Mouse (Mus musculus): ENCODE measurements at regions not wholly inside any gene's neighbourhood (a gene's known extent, or its start where the extent isn't known, plus 50 kb on each side); places are given as distances from the start of the nearest gene placed in this dataset.
"Not testable (repeated sequence)": the region's sequence is repeated elsewhere in the genome, so short reads cannot be mapped to it uniquely, and the experiment has no call there.

DNA sequence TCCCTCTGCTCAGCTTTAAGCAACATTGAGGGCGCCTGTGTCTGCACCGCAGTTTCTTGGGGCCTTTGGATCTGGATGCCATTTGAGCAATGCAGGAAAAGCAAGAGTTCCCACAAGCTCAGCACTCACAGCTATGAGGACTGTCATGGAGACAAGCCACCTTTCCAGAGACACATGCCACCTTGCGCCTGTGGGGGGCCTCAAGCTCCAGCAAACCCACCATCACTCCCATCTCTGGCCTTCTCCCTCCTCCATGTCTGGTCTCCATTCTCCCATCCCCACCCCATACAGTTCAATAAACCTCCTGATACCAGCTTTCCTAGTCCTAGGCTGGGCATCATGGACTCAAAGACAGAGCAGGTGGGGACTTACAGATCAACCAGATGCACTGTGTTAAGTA, 97.8 kb downstream of the Wdr11 start:
- DNase-seq (ENCODE audit: low spot score) = no peak

DNA sequence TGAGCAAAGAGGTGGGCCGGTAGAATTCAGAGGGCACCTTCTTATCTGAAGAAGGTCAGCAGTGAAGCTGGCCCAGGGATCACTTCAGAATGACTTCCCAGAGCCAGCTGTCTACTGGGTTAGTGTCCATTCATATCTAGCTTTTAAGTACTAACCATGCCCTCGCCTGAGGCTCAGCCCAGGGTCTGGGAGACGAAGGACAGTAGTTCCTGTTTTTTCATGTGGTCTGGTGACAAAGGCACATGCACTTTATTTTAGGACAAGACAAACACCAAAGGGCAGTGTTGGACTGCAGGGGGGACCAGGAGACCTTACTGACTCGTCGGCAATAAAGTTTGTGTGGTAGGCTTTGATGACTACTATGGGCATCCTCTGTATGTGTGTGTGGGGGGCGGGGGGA, 99.2 kb downstream of the Wdr11 start:
- no peak for DNase-seq (ENCODE audit: low spot score)

DNA sequence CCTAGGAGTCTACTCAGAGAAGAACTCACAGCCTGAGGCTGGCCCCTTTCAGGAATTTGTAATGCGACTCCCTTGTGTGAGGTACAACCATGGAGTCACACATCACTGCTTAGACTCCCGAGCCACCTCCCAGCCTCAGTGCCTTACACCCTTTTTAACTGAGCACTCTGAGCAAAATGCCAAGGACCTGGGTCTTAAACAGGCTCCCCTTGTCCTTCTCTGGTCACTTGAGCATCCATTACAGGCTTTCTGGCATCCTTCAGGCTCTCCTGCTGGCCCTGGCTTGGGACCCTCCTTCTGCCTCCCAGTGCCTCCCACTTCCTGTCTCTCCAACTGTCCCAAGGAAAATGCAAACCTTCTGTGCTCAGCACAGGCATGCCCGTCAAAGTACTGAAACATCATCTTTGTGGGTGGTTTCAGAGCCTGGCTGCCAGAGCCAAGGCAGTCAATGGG, 100.0 kb downstream of the Wdr11 start:
- DNase-seq (ENCODE audit: low spot score) = no peak

DNA sequence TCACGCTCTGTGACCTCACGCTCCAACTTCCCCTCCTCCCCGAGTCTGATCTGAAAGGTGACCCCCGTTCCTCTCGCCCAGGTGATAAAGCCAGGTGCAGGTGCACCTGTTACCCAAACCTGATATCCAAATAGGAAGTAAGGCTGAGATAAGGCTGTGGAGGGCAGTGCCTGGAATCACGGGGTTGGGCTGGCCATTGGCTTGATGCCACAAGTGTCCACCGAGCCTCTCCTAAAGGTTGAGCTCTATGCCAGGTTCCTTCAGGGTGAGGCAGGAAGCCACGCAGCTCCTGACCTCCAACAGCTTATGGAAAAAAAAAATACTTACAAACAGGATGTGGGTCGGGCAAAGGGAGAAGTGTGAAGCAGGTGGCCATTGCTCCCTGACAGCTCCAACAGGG, 102.0 kb downstream of the Wdr11 start:
- DNase-seq (ENCODE audit: low spot score) = no peak

DNA sequence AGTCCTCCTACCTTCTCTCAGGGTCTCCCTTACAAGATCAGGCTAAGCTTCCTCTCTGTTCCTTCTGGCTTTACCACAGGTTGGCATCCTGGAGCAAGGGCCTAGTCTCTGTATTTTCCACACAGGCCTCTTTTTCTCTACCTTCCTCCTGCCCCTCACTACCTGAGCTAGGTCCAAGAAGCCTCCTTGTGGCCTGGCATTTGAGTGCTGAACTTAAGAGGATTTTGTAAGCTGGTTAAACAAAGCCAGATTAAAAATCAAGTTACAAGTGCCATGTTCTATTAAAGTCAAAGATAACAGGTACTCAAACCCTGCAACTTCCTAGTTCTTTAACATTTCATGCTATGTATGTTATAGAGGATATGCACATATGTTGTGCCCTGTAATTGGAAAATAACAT, 102.5 kb downstream of the Wdr11 start:
- DNase-seq (ENCODE audit: low spot score) = no peak

DNA sequence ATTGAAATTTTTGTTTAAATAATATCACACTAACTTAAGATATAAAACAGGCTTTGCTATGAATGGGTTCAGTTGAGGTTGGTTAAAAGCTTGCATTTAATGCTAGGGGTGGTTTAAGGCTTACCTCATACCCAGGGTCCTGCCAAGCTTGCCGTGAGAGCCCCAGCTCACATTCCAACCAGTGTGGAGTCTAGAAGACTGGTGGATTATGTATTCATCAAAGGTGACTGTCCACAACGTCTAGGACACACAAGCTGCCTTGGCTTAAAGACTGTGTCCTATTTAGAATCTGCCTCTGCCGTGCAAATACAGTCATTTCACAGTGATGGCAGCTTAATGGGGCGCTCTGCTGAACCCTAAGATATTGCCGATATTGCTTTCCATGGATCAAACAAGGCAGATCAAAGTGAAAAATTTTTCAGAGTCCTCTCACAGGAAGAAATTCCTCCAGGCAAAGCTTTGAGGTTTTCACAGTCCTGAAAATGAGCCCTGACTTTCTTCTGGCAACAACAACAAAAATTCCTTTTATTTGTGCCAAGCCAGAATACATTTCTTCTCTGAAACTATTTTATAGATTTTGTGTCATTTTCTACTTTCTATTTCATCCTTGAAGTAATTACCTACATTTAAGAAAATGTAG, 108.4 kb downstream of the Wdr11 start:
- no peak for DNase-seq (ENCODE audit: low spot score)

DNA sequence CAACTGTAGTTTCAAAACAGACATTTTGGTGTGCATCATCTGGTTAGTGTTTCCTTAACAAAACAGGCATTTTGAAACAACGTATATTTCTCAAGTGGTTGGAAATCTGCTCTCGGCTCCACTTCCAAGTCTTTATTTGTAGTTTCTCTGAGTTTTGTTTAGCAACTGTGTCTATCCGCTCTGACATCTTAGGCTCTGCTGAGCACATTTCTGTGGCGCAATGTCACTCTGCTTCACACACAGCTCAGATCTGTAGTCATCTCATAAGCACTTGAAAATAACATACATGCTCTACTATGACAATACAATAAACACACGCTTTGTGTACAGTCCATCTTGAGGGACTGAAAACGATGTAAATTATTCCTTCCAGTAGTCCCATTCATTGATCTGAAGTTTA, 135.9 kb downstream of the Wdr11 start:
- DNase-seq (ENCODE audit: low spot score) = no peak

DNA sequence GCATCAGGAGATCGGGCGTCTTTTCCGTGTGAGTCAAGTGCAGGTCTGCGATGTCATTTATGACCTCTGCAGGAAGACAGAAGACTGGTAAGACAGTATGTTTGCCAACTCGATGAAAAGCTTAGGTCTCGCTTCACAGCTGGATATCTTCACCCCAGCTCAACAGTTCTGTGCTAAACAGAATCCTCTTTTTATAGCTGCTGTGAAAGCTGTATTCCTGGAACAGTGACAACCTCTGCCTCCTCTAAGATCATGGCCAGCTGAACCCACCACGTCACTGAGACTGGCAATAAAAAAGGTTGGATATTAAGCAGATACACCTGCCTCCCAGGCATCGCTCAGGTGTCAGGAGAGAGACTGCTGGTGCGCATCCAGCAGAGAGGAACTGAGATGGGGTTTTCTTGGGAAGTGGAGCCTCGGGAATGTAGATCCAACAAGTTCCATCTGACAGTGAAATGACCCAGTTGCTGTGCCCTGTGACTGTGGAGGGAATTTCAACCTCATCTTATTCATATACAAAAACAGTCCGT, 138.1 kb downstream of the Wdr11 start:
- no peak for DNase-seq (ENCODE audit: low spot score)

DNA sequence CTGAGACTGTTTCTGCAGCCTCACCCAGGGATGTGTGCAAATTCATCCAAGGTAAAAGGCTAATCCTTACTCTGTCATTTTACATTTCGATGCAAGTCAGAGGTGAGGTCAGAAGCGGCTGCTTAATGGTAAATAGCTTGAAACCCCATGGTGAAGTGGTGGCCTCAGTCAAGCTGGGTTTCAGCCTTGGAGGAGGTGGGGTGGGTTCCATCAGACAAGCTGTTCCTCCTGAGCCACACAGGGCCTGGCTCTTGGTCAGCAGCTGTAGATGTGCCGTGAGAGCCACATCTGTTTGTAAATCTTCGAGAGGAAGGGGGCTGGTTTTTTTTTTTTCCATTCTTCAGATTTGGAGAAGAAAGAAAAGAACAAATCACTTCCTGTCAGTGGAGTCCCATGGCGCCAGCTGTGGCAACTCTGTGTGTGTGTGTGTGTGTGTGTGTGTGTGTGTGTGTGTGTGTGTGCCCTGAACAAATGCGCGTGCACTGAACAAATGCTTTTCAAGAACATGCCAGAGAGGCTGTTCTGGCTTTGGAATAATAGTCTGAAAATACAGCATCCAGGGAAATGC, 139.2 kb downstream of the Wdr11 start:
- no peak for DNase-seq (ENCODE audit: low spot score)

DNA sequence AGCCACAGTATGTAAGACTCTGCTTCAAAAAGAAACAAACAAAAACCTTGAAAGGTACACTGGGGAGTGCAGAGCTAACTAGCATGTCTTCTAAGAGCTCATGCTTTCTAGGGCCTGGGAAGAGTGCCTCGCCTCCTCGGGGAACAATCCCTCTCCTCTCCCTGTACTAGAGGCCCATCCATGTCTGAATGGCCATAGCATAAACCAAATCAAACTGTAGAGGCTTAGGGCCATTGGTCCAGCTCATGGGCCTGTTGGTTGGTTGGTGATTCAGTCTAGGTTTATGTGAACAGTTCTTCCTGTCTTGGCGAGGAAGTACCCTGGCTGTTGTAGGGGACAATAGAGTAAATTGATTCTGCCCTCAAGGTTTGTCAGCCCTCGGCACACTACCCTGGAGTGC, 151.0 kb downstream of the Wdr11 start:
- DNase-seq (ENCODE audit: low spot score) = no peak

DNA sequence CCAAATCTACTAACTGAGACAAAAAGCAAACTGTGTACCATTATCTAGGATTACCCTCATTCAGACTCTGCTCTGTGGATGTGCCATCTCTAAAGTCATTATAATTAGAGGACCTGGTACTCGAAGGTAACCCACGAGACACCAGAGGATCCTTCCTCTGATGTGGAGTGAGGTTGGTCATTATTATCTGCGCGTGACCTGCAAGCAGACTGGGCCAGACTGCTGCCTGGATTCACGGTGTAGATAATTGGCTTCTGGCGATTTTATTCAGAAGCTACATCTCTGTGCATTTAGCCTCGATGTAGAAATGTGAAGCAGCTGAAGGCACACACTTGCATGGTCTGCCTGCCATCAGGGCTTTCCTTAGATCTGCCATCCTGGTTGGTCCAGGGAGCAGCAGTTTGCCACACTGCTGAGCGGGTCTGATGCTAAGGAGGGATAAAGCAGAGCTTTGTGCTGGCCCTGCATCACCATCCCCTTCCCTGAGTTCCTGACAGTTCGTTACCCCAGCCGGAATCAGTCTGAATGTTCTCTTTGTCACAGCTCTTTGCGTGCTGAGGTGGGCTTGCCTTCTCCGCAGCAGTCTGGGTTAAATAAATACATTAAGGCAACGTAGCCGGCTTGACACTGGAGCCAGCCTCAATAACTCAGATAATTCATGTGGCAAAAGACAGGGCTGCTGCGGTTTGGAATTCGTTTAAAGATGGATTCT, 152.4 kb downstream of the Wdr11 start:
- DNase-seq (ENCODE audit: low spot score) = no peak

DNA sequence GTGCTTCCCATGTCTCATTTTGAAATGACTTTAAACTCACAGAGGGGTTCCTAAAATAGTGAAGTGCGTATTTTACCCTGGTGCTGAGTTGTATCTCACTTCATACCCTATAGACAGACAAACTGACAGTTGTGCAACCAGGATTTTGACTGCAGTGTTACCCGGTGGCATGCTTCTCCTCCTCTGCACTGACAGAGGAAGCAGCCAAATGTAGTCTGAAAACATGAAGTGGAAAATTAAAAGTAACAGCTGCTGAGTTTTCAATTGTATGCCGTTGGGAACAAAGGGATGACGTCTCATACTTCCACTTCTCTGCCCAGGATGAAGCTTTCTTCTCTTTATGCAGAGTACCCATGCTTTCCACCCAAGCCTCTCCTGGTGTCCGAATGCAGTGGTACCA, 155.0 kb downstream of the Wdr11 start:
- no peak for DNase-seq (ENCODE audit: low spot score)

DNA sequence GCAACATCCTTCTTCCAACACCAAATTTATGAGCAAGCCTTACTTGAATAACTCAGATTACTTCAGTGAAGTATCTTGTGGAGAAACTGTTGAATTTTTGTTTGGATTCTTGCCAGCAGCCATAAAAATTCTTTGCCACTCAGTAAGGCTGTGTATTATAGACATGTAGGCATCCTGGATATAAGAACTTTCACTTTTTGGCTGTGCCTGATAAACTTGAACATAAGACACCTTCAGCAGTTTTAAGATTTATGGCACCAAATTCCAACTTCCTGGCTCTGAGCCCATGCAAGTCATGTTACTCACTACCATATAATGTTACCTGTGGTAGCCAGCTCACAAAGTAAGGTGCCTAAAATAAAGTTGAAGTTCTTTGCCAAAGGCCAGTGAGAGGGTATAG, 159.3 kb downstream of the Wdr11 start:
- DNase-seq (ENCODE audit: low spot score) = no peak

DNA sequence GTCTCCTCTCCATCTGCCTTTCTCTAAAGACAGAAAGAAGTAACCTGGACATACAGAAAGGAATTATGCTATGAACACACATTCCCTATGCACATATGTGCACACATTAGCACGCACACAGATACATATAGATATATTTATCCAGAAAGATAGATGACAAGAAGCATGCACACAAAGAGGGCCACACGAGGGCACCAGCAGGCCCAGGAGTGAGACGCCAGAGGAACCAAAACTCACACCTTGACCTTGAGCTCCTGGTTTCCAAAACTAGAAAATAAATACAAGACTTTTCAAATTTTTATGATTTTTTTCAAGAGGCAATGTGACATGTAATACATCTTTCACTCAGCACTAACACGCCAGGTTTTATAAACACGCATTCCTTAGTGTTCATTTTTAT, 163.1 kb downstream of the Wdr11 start:
- DNase-seq (ENCODE audit: low spot score) = no peak

DNA sequence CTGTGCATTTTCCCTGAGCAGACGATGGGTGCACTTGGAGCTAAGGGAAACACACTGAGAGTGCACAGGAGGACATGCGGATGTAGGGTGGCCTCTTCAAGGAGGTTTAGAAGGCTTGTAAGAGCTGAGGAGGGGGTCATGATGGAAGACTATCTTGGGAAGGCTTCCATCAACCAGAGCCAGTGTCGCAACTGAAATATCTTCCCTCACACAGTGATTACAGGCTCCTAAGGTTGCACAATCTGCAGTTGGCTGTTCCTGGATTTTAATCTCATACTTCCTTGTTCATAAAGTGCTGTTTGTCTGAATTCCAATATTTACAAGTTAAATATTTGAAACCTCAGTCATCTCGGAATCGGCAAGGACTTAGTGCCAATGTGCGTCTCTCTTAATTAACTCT, 164.5 kb downstream of the Wdr11 start:
- DNase-seq (ENCODE audit: low spot score) = no peak

DNA sequence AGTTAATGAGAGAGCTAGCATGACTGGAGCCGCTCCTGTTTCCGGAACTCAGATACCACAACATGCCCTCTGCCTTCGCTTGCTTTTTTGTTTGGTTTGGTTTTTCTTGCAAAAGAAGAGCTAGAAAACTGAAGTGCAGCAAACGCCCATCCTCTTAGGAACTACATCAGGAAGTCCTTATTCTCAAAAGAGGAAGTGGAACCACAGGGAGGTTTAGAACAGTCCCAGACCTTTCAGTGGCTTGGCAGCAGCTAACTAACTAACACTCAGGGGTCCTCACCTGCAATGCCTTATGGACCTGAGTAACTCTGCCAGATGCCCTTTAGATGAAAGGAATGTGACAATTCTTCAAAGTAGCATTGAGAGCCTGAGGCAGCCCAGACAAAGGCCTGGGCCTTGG, 168.2 kb downstream of the Wdr11 start:
- DNase-seq (ENCODE audit: low spot score) = no peak

DNA sequence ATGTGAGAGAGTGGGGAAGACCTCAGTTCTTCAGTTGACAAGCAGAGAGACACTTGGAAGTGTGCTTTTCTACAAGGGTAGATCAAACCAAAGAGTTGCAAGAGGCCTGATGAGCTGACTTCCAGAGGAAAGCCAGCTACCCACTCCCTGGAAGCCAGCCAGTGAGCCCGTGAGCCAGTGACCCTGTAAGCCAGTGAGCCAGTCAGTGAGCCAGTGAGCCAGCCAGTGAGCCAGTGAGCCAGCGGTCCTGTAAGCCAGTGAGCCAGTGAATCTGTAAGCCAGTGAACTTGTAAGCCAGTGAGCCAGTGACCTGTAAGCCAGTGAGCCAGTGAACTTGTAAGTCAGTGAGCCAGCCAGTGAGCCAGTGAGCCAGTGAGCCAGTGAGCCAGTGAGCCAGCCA, 168.7 kb downstream of the Wdr11 start:
- no peak for DNase-seq (ENCODE audit: low spot score)

DNA sequence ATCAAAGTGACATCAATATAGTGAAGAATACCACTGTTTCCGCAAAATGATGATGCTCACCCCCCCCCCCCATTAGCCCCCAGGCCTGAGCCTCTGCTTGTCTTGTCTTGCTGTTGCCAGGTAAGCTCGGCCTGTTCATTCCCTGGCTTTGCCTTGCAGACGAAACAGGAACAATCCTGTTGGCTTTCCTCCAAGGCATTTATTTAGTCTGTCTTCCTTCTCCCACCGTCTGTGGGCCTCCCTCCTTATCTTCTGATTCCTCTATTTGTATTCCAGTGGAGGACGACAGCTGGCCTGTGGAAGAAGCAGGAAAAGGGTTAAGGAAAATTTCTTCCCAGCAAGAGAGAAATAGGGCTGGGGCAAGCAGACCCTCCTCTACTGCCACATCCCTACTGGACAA, 172.1 kb downstream of the Wdr11 start:
- no peak for DNase-seq (ENCODE audit: low spot score)

DNA sequence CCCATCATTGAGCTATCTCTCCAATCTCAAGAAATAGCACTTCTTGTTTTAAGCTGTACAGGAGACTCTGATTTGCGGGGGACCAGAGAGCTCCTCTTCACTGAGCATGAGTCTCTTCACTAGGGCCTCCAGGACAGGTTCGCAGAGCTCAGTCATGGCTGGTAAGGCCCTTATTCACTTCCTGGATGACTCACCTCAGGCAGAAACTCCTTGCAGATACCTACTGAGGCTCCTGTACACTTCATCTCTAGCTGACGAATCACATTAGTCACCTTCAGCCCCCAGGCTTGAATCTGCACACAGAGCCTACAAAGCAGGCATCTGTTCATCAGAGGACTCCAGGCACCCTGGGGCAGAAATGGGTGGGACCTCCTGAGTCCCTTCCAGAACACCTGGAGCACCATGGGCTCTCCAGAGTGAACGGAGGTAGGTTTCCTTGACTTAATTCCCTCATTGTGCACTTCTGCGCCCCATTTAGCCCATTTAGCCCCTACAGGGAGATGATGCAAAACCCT, 172.8 kb downstream of the Wdr11 start:
- DNase-seq (ENCODE audit: low spot score) = no peak

DNA sequence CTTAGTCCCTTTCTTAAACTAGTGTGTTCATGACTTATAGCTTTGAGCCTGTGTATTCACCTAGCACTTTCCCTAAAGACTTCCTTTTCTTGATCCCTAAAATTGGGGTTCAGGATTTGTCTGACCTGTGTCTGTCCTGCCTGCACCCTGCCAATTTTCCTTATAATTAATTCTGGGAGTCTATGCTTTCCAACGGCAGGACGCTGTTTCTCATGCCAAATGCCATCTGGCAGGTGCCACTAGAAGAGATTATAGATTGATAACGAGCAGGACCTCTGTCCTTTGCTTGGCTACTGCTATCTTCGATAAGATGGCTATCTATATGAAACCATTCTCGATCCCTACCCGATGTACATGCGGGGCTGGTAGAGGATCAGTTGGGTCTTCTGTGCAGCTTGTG, 174.0 kb downstream of the Wdr11 start:
- no peak for DNase-seq (ENCODE audit: low spot score)

DNA sequence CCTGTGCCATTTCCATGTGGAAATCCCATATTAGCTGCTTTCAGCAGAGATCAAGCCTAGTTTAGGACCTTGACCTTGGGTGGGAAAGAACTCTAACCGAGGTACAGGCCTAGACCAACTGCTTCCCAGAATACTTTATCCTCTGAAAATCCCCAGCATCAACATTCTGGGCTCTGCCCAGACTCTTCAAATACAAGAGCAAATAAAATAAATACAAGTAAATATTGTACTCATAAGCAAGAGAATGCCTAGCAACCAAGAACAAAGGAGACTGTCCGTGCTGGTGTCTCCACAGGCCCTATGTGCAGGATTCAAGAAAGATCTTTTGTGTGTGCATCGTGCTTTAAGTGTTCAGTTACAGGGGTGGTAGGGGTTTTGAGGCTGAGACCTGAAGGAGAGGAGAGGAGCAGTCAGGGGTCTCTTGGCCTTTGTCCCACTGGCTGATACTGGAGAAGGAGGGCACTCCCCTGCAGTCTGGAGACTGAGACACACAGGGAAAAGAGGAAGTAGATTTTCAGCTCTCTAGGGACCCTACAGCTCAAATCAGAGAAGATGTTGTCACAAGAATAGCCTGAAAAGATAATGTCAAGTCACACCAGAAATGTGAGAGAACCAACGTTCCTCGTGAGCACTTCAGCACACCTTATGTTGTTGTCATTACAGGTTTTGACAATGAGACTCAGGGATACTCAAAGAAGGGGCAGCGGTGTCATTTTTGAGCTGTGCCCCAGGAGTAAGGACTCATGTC, 174.6 kb downstream of the Wdr11 start:
- DNase-seq (ENCODE audit: low spot score) = no peak

DNA sequence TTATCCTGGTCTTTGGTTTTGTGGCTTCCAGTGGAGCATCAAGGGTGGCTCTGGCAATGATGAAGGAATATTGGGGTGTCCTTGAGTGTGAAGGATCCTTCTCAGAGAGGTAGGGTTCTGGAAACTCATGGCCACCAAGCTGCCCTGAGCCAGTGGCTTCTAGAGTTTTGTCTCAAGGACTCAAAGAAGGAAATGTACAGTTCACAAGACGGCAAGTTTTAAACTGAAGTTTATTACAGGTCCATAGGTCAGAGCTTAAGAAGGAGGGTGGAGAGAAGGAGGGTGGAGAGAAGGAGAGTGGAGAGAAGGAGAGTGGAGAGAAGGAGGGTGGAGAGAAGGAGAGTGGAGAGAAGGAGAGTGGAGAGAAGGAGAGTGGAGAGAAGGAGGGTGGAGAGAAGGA, 178.0 kb downstream of the Wdr11 start:
- DNase-seq (ENCODE audit: low spot score) = not testable (repeated sequence)

DNA sequence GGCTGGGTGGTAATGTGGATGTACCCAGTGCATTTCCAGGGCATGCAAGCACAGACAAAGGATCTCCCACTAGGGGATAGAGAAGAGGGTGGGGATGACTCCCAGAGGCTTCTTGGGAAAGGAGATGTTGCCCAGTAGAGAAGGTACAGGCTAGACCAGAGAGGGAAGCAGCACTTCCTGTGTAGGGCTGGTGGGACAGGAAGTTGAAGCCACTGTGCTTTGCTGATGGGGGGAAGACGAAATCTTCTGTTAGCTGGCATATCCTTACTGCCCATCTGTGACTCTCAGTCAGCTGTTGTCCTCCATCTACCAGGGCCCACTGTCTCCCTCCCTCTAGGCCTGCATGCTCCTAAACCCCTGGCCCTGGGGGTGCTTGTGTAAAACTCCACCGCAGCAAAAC, 180.2 kb downstream of the Wdr11 start:
- DNase-seq (ENCODE audit: low spot score) = no peak
